Mouse (Mus musculus) naive thymus-derived CD4-positive, alpha-beta T cell, adult 5 months (primary cell): ENCODE measurements around the gene D2hgdh. TPM values are rescaled to one million over a fixed set of nuclear protein-coding genes. Genes with fewer than 3 reads are reported as not detected.

Experiments
- polyA plus RNA-seq: library from polyadenylated mRNA; unstranded; fragments of 100-300 nt; shearing (Covaris generic); gene quantifications from one replicate; pipeline ENCODE4 v1.2.1, GENCODE M21; 2017

D2hgdh gene
- polyA plus RNA-seq: 30.2 TPM

DNA sequence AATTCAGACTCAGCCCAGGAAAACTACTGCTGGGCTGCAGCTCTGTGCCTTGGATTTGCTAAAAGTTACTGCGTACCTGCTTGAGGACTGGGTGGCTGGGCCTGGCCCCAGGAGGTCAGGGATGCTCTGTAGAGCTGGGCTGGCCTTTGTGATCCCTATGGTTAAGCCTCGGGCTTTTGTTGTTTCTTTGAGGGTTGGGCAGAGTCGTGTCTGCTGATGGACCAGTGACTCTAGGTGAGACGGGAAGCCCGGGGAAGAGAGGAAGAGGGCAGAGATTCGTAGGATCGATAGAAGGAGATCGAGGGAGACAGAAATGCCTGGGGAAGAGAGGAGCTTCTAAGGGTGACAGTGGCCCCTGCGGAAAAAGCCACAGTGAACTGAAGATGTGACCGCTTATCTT is at the start of gene D2hgdh:
D2hgdh (plus strand) TSS at position 301 of the 400 bp plus-strand sequence.

DNA sequence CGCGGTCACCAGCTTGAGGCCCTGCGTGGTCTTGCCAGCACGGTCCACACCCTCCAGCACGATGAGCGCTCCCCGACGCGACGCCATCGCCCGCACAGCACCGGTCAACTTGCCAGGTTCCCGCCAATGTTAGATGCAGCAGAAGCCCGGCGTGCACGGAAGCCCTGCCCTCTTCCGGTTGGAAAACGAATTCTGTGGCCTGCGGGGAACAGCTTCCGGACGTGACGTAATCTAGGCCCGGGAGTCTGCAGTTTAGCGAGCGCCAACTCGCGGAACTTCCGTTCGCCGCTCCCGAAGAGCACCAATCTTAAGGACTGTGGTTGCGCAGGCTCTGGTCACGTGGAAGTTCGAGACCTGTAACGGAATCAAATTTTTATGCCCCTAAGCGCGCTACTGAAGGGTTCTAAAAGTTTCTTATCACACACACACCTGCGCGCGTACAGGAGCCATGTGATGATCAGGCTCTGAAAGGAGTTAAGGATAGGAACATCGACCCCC is 22.9 kb upstream of the D2hgdh start, which contains the start of gene Dtymk:
Dtymk (minus strand) TSS at position 194 of the 498 bp plus-strand sequence.

DNA sequence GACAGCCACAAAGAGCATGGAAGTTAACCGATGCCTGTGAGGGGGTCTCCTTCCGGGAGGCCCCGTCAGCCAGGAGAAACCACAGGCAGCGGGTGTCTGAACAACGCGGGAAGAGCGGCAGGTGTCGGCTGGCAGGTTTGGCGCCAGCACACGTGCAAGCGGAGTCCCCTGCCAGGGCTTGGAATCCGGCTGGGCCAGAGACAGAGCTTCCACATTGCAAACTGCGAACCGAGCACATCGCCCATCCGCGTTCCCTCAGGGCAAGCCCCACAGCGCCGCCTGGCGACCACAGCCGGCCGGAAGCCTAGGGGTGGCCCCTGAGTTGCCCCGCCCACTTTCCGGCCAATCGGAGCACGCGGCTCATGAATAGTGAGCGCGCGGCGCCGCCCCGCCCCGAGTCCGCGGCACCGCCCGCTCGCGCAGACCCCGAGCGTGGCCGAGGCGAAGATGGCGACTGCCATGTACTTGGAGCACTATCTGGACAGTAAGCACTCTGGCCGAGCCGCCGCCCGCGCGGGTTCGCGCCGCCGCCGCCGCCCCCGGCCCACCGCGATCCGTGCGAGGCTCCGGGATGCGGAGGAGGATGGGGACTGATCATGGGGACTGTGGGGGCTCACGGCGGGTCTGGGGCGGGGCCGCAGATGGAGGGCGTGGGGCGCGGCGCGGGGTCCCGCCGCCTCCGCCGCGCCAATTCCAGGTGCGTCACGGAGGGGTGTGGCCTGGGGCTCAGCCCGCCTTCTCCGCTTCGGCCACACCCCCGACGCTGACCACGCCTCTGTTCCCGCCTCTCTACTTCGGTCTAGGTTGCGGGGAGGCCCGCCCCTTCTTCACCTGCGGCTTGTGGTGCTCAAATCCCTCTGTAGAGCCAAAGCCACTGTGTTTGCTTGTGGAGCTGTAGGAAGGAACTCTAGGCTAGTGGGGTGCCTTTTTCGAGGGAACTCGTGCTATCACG is 20.9 kb upstream of the D2hgdh start, which contains the start of gene Ing5:
Ing5 (plus strand) TSS at position 410 of the 952 bp plus-strand sequence.

DNA sequence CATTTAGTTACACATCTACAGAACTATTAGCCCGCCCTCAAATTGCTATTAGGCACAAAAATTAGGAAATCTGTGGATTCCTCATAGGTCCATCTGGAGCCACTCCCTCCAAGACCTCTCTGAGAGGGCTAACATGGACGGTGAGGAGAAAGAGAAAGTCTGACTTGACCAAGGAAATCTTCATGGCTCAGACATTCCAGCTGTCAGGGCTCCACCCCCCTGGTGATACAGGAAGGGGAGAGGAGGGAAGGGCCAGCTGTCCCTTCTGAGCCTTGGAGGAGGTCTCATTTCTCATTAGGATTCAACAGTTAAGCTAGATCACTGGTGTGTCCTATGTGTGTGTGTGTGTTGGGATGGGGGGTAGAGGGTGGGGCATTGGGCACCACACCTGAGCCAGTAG is 36.3 kb downstream of the D2hgdh start, which contains the start of gene Gal3st2:
Gal3st2 (plus strand) TSS at position 259 of the 400 bp plus-strand sequence.

Other genes starting within 250 kb of the D2hgdh start
- gene Stk25, start 166.2 kb upstream of the D2hgdh start, polyA plus RNA-seq: 159 TPM
- not detected for gene Bok, start 139.2 kb upstream of the D2hgdh start, polyA plus RNA-seq
- 145 TPM for gene Atg4b, start 73.4 kb upstream of the D2hgdh start, polyA plus RNA-seq
- gene Thap4, start 70.0 kb upstream of the D2hgdh start, polyA plus RNA-seq: 23.9 TPM
- 58.7 TPM for gene Dtymk, start 23.0 kb upstream of the D2hgdh start, polyA plus RNA-seq
- 53.6 TPM for gene Ing5, start 20.9 kb upstream of the D2hgdh start, polyA plus RNA-seq
- gene Gal3st2, start 36.4 kb downstream of the D2hgdh start, polyA plus RNA-seq: not detected
- gene Gal3st2b, start 93.4 kb downstream of the D2hgdh start, polyA plus RNA-seq: 0.12 TPM
- gene Gal3st2c, start 165.6 kb downstream of the D2hgdh start, polyA plus RNA-seq: 0.06 TPM
- not detected for gene Neu4, start 195.5 kb downstream of the D2hgdh start, polyA plus RNA-seq
- 8.5 TPM for gene Pdcd1, start 227.6 kb downstream of the D2hgdh start, polyA plus RNA-seq